Mouse (Mus musculus): ENCODE measurements around the gene Il6st.
"Not testable (repeated sequence)": the region's sequence is repeated elsewhere in the genome, so short reads cannot be mapped to it uniquely, and the experiment has no call there.

The Il6st gene

GRCm38 (mm10) chr13:112463868-112464625, at the start of gene Il6st:
Gene Il6st (plus strand): TSS chr13:112464070.
- peak; percentile 73 for DNase-seq (ENCODE audit: low read depth, low spot score)

GRCm38 (mm10) chr13:112415896-112416295, 48.0 kb upstream of the Il6st start:
- DNase-seq (ENCODE audit: low read depth, low spot score), result no peak

GRCm38 (mm10) chr13:112416410-112417162, 47.3 kb upstream of the Il6st start:
- DNase-seq (ENCODE audit: low read depth, low spot score), result no peak

- DNase-seq (ENCODE audit: low read depth, low spot score), result no peak
Measured at GRCm38 (mm10) chr13:112417163-112417523, 46.7 kb upstream of the Il6st start.

GRCm38 (mm10) chr13:112417861-112418423, 45.9 kb upstream of the Il6st start:
- no peak for DNase-seq (ENCODE audit: low read depth, low spot score)

GRCm38 (mm10) chr13:112418595-112418994, 45.3 kb upstream of the Il6st start:
- DNase-seq (ENCODE audit: low read depth, low spot score), result no peak

- DNase-seq (ENCODE audit: low read depth, low spot score), result no peak
Measured at GRCm38 (mm10) chr13:112424212-112424611, 39.7 kb upstream of the Il6st start.

GRCm38 (mm10) chr13:112424635-112425034, 39.2 kb upstream of the Il6st start:
- no peak for DNase-seq (ENCODE audit: low read depth, low spot score)

GRCm38 (mm10) chr13:112425181-112425654, 38.7 kb upstream of the Il6st start:
- DNase-seq (ENCODE audit: low read depth, low spot score), result no peak

GRCm38 (mm10) chr13:112426265-112427135, 37.4 kb upstream of the Il6st start:
- no peak for DNase-seq (ENCODE audit: low read depth, low spot score)

- not testable (repeated sequence) for DNase-seq (ENCODE audit: low read depth, low spot score)
Measured at GRCm38 (mm10) chr13:112427136-112427470, 36.8 kb upstream of the Il6st start.

GRCm38 (mm10) chr13:112427521-112427920, 36.3 kb upstream of the Il6st start:
- DNase-seq (ENCODE audit: low read depth, low spot score), result no peak

GRCm38 (mm10) chr13:112433271-112433670, 30.6 kb upstream of the Il6st start:
- no peak for DNase-seq (ENCODE audit: low read depth, low spot score)

GRCm38 (mm10) chr13:112435241-112436075, 28.4 kb upstream of the Il6st start:
- no peak for DNase-seq (ENCODE audit: low read depth, low spot score)

- no peak for DNase-seq (ENCODE audit: low read depth, low spot score)
Measured at GRCm38 (mm10) chr13:112436288-112436687, 27.6 kb upstream of the Il6st start.

GRCm38 (mm10) chr13:112438001-112438868, 25.6 kb upstream of the Il6st start:
- no peak for DNase-seq (ENCODE audit: low read depth, low spot score)

GRCm38 (mm10) chr13:112439105-112439818, 24.6 kb upstream of the Il6st start:
- no peak for DNase-seq (ENCODE audit: low read depth, low spot score)

GRCm38 (mm10) chr13:112439917-112440361, 23.9 kb upstream of the Il6st start:
- DNase-seq (ENCODE audit: low read depth, low spot score), result no peak

- DNase-seq (ENCODE audit: low read depth, low spot score), result no peak
Measured at GRCm38 (mm10) chr13:112440668-112441067, 23.2 kb upstream of the Il6st start.

All from c-Kit-negative CD71-positive TER-119-positive erythroid progenitor cells, embryonic 14.5 days (primary cell).